Mouse (Mus musculus) midbrain, embryonic 11.5 days (tissue): ENCODE measurements around the gene Dusp12. TPM values are rescaled to one million over a fixed set of nuclear protein-coding genes. Genes with fewer than 3 reads are reported as not detected.

Source experiments
- ATAC-seq: fragments of 200-750 bp; cut with Nextera tagmentation; 2 replicates; pipeline ENCODE4 v1.8.0; 2017; ENCODE audit warnings: moderate TSS enrichment, moderate library complexity; ENCODE audit not compliant: low FRiP score
- DNase-seq: peaks from one replicate; pipeline ENCODE4 v3.0.0; 2015; ENCODE audit warnings: low spot score; ENCODE audit errors: missing footprints
- H3K27ac ChIP-seq: fragments of 300-500 bp; sonication (generic); 2 replicates; pipeline ENCODE4 v1.5.1; 2014; ENCODE audit warnings: low read depth, low read length
- H3K27me3 ChIP-seq: fragments of 300-500 bp; sonication (generic); 2 replicates; pipeline ENCODE4 v1.6.1; 2014; ENCODE audit warnings: mild to moderate bottlenecking, low read length, moderate library complexity, mixed read lengths; ENCODE audit not compliant: control insufficient read depth, insufficient read depth
- H3K36me3 ChIP-seq: fragments of 300-500 bp; sonication (generic); 2 replicates; pipeline ENCODE4 v1.6.1; 2014; ENCODE audit warnings: mild to moderate bottlenecking, low read length, moderate library complexity, mixed read lengths; ENCODE audit not compliant: control insufficient read depth, insufficient read depth
- H3K4me1 ChIP-seq: fragments of 300-500 bp; sonication (generic); 2 replicates; pipeline ENCODE4 v1.6.1; 2014; ENCODE audit warnings: low read length; ENCODE audit not compliant: control insufficient read depth, insufficient read depth
- H3K4me2 ChIP-seq: fragments of 300-500 bp; sonication (generic); 2 replicates; pipeline ENCODE4 v1.6.1; 2014; ENCODE audit warnings: mild to moderate bottlenecking, moderate library complexity
- H3K4me3 ChIP-seq: fragments of 300-500 bp; sonication (generic); 2 replicates; pipeline ENCODE4 v1.5.1; 2014; ENCODE audit warnings: low read depth, low read length
- H3K9ac ChIP-seq: fragments of 300-500 bp; sonication (generic); 2 replicates; pipeline ENCODE4 v1.6.1; 2014; ENCODE audit warnings: low read length
- H3K9me3 ChIP-seq: fragments of 300-500 bp; sonication (generic); 2 replicates; pipeline ENCODE4 v1.6.1; 2016; ENCODE audit warnings: low read length; ENCODE audit not compliant: control insufficient read depth
- WGBS: fragments of 180-500 bp; shearing (Covaris S2); extraction: QIAGEN DNeasy Blood & Tissue Kit; methylation state at CpG from one replicate; pipeline ENCODE4 v1.1.7; 2014; 5-methylcytosine and 5-hydroxymethylcytosine counted together
- polyA plus RNA-seq: library from polyadenylated mRNA; unstranded; fragments of >200 nt; fragmentation: Nextera tagmentation; extraction: Ambion mirVana; gene quantifications from 2 replicates; pipeline ENCODE4 v1.2.1, GENCODE M21; 2014

Dusp12 gene
- polyA plus RNA-seq, 1 experiment from 2014 or later, result 28.9 TPM

- no peak overlapping the region for H3K9ac ChIP-seq
Measured at GRCm38 (mm10) chr1:170889310-170889709, 4.0 kb upstream of the Dusp12 start.

GRCm38 (mm10) chr1:170886044-170886458 is 711 bp upstream of the Dusp12 start:
- no peaks in the 10 kb centered on the region for H3K9me3 ChIP-seq
- H3K4me2 ChIP-seq, result no peak overlapping the region
- no peak for ATAC-seq
- H3K27me3 ChIP-seq, result no peaks in the 10 kb centered on the region
- H3K36me3 ChIP-seq, result no peaks in the 10 kb centered on the region
- H3K4me3 ChIP-seq, result no peak overlapping the region
- peaks cover 5% of the 10 kb centered on the region; the same call in 1 of the 2 replicates for H3K4me1 ChIP-seq
- H3K9ac ChIP-seq, result no peak overlapping the region
- 60% methylated on average over 6 of the region's 6 CpGs for WGBS
- H3K27ac ChIP-seq, result no peak overlapping the region
- DNase-seq, result no peak

More at GRCm38 (mm10) chr1:170889310-170889709, 4.0 kb upstream of the Dusp12 start:
- Histone ChIP-seq H3K9me3 (no peaks in the 10 kb centered on the region), H3K4me3 (no peak overlapping the region), H3K27ac (no peak overlapping the region), H3K4me2 (no peak overlapping the region), H3K36me3 (no peaks in the 10 kb centered on the region), H3K27me3 (no peaks in the 10 kb centered on the region), H3K4me1 (peaks cover 4% of the 10 kb centered on the region; the same call in 1 of the 2 replicates)
- ATAC-seq, result no peak
- 82% methylated on average over 4 of the region's 4 CpGs for WGBS
- no peak for DNase-seq

GRCm38 (mm10) chr1:170884390-170884789 is 950 bp downstream of the Dusp12 start:
- Histone ChIP-seq H3K4me2 (peak overlapping the region; percentile 56), H3K27me3 (no peaks in the 10 kb centered on the region), H3K36me3 (peaks cover under 1% of the 10 kb centered on the region; the same call in 1 of the 2 replicates), H3K27ac (no peak overlapping the region), H3K9me3 (no peaks in the 10 kb centered on the region), H3K4me1 (peaks cover 5% of the 10 kb centered on the region; the same call in 1 of the 2 replicates), H3K9ac (peak overlapping the region; percentile 90), H3K4me3 (peak overlapping the region; percentile 93)
- WGBS, result 37% methylated on average over 8 of the region's 8 CpGs
- ATAC-seq, result no peak
- peak; percentile 84 for DNase-seq

GRCm38 (mm10) chr1:170882915-170883485 is 2.3 kb downstream of the Dusp12 start:
- Histone ChIP-seq H3K27ac (no peak overlapping the region), H3K9me3 (no peaks in the 10 kb centered on the region), H3K27me3 (no peaks in the 10 kb centered on the region), H3K36me3 (peaks cover 5% of the 10 kb centered on the region), H3K9ac (no peak overlapping the region), H3K4me1 (peaks cover 5% of the 10 kb centered on the region; the same call in 1 of the 2 replicates), H3K4me2 (no peak overlapping the region), H3K4me3 (no peak overlapping the region)
- ATAC-seq, result no peak
- no peak for DNase-seq
- WGBS, result 91% methylated on average over 5 of the region's 5 CpGs

- Histone ChIP-seq H3K36me3 (peaks cover 5% of the 10 kb centered on the region), H3K27ac (no peak overlapping the region), H3K4me3 (no peak overlapping the region), H3K9me3 (no peaks in the 10 kb centered on the region), H3K4me2 (no peak overlapping the region), H3K9ac (no peak overlapping the region), H3K4me1 (no peaks in the 10 kb centered on the region), H3K27me3 (no peaks in the 10 kb centered on the region)
- no peak for ATAC-seq
- no peak for DNase-seq
- 93% methylated on average over 5 of the region's 5 CpGs for WGBS
Measured at GRCm38 (mm10) chr1:170876906-170877305, 8.4 kb downstream of the Dusp12 start.

GRCm38 (mm10) chr1:170875676-170876075 is 9.7 kb downstream of the Dusp12 start:
- Histone ChIP-seq H3K4me3 (no peak overlapping the region), H3K4me2 (no peak overlapping the region), H3K27me3 (no peaks in the 10 kb centered on the region), H3K4me1 (no peaks in the 10 kb centered on the region), H3K36me3 (peaks cover 5% of the 10 kb centered on the region), H3K27ac (no peak overlapping the region), H3K9me3 (no peaks in the 10 kb centered on the region), H3K9ac (no peak overlapping the region)
- ATAC-seq, result no peak
- WGBS, result 88% methylated on average over 3 of the region's 3 CpGs
- no peak for DNase-seq

- H3K36me3 ChIP-seq, result no peaks in the 10 kb centered on the region
- H3K9me3 ChIP-seq, result no peaks in the 10 kb centered on the region
- H3K27me3 ChIP-seq, result no peaks in the 10 kb centered on the region
- no peak overlapping the region for H3K4me3 ChIP-seq
- peaks cover 2% of the 10 kb centered on the region for H3K4me1 ChIP-seq
- no peak for ATAC-seq
- no peak overlapping the region for H3K4me2 ChIP-seq
- DNase-seq, result no peak
- 94% methylated on average over 2 of the region's 2 CpGs for WGBS
- H3K9ac ChIP-seq, result no peak overlapping the region
- H3K27ac ChIP-seq, result no peak overlapping the region
Measured at GRCm38 (mm10) chr1:170871961-170872360, 13.4 kb downstream of the Dusp12 start.

- Histone ChIP-seq H3K27me3 (no peaks in the 10 kb centered on the region), H3K9me3 (no peaks in the 10 kb centered on the region), H3K9ac (no peak overlapping the region), H3K4me3 (no peak overlapping the region), H3K4me2 (no peak overlapping the region), H3K27ac (no peak overlapping the region), H3K4me1 (peaks cover 6% of the 10 kb centered on the region), H3K36me3 (no peaks in the 10 kb centered on the region)
- DNase-seq (no peak), ATAC-seq (no peak)
- 88% methylated on average over 6 of the region's 6 CpGs for WGBS
Measured at GRCm38 (mm10) chr1:170871402-170871801, 13.9 kb downstream of the Dusp12 start.

- peak overlapping the region; percentile 46 for H3K9ac ChIP-seq
- WGBS, result 19% methylated on average over 14 of the region's 14 CpGs
- H3K36me3 ChIP-seq, result no peaks in the 10 kb centered on the region
- ATAC-seq (peak; percentile 58), DNase-seq (peak; percentile 86)
- H3K9me3 ChIP-seq, result no peaks in the 10 kb centered on the region
- H3K4me2 ChIP-seq, result peak overlapping the region; percentile 52
- no peaks in the 10 kb centered on the region for H3K27me3 ChIP-seq
- peak overlapping the region; percentile 77 for H3K4me3 ChIP-seq
- H3K4me1 ChIP-seq, result peaks cover 6% of the 10 kb centered on the region
- no peak overlapping the region for H3K27ac ChIP-seq
Measured at GRCm38 (mm10) chr1:170868905-170869283, 16.4 kb downstream of the Dusp12 start.
